Mouse (Mus musculus) leukemia stem cell, adult 10-12 weeks (primary cell): Measurements from ENCODE around the gene Batf2. TPM values are rescaled to one million over a fixed set of nuclear protein-coding genes. Genes with fewer than 3 reads are reported as not detected.

ENCODE experiments used
- polyA plus RNA-seq: library from polyadenylated mRNA; stranded (reverse); fragments of >175 nt; gene quantifications from 2 replicates; pipeline ENCODE4 v1.2.3, GENCODE M21; 2012; ENCODE audit warnings: low replicate concordance

Batf2 gene
- polyA plus RNA-seq: 0.21 and 2.0 TPM in 2 replicates

GRCm38 (mm10) chr19:6140678-6141393 is at the start of gene Batf2:
Gene Batf2, plus strand, starts transcription at chr19:6140983.

GRCm38 (mm10) chr19:6094119-6094518 is 46.7 kb upstream of the Batf2 start, which contains the start of gene AC131692.1:
Gene AC131692.1, plus strand, starts transcription at chr19:6094419.

GRCm38 (mm10) chr19:6105586-6105985 is 35.2 kb upstream of the Batf2 start, which contains the start of gene Naaladl1:
Gene Naaladl1, plus strand, starts transcription at chr19:6105782.

GRCm38 (mm10) chr19:6117986-6118676 is 22.7 kb upstream of the Batf2 start, which contains the start of gene Sac3d1:
Gene Sac3d1, minus strand, starts transcription at chr19:6118650.

GRCm38 (mm10) chr19:6127760-6128341 is 12.9 kb upstream of the Batf2 start, which contains the start of gene Snx15:
Gene Snx15, minus strand, starts transcription at chr19:6128304.

GRCm38 (mm10) chr19:6141394-6141749 is 589 bp downstream of the Batf2 start, which contains the start of gene Arl2:
Gene Arl2, minus strand, starts transcription at chr19:6141548.

GRCm38 (mm10) chr19:6184131-6184530 is 43.3 kb downstream of the Batf2 start, which contains the start of gene Majin:
Gene Majin, plus strand, starts transcription at chr19:6184388.

Other genes with a start within 250 kb of the Batf2 start
- gene Tigd3, start 246.8 kb upstream of the Batf2 start, polyA plus RNA-seq: 1.4 and 2.3 TPM in 2 replicates
- 15.3 and 54.9 TPM in 2 replicates for gene Dpf2, start 228.0 kb upstream of the Batf2 start, polyA plus RNA-seq
- gene Cdc42ep2, start 216.2 kb upstream of the Batf2 start, polyA plus RNA-seq: 1.8 and 1.9 TPM in 2 replicates
- 42.9 and 62.3 TPM in 2 replicates for gene Pola2, start 176.8 kb upstream of the Batf2 start, polyA plus RNA-seq
- gene Slc22a20, start 154.8 kb upstream of the Batf2 start, polyA plus RNA-seq: not detected in 2 replicates
- gene Capn1, start 125.1 kb upstream of the Batf2 start, polyA plus RNA-seq: 74.6 and 291 TPM in 2 replicates
- gene Syvn1, start 94.4 kb upstream of the Batf2 start, polyA plus RNA-seq: 304 and 363 TPM in 2 replicates
- gene Mrpl49, start 83.2 kb upstream of the Batf2 start, polyA plus RNA-seq: 36.6 and 41.0 TPM in 2 replicates
- 2,048 and 2,675 TPM in 2 replicates for gene Fau, start 83.1 kb upstream of the Batf2 start, polyA plus RNA-seq
- 70.2 and 84.6 TPM in 2 replicates for gene Znhit2, start 79.8 kb upstream of the Batf2 start, polyA plus RNA-seq
- 15.8 and 19.5 TPM in 2 replicates for gene Tm7sf2, start 72.6 kb upstream of the Batf2 start, polyA plus RNA-seq
- gene Vps51, start 63.8 kb upstream of the Batf2 start, polyA plus RNA-seq: 35.5 and 99.7 TPM in 2 replicates
- not detected in 2 replicates for gene Tmem262, start 61.0 kb upstream of the Batf2 start, polyA plus RNA-seq
- gene Gm28374, start 58.7 kb upstream of the Batf2 start, polyA plus RNA-seq: 0.28 and 0.30 TPM in 2 replicates
- gene Zfpl1, start 56.0 kb upstream of the Batf2 start, polyA plus RNA-seq: 50.1 and 66.4 TPM in 2 replicates
- 7.7 and 8.7 TPM in 2 replicates for gene Cdca5, start 56.0 kb upstream of the Batf2 start, polyA plus RNA-seq
- gene AC131692.1, start 46.6 kb upstream of the Batf2 start, polyA plus RNA-seq: 3.5 and 18.8 TPM in 2 replicates
- 0.20 and 0.93 TPM in 2 replicates for gene Naaladl1, start 35.2 kb upstream of the Batf2 start, polyA plus RNA-seq
- 87.4 and 104 TPM in 2 replicates for gene Sac3d1, start 22.3 kb upstream of the Batf2 start, polyA plus RNA-seq
- 197 and 367 TPM in 2 replicates for gene Snx15, start 12.7 kb upstream of the Batf2 start, polyA plus RNA-seq
- gene Arl2, start 565 bp downstream of the Batf2 start, polyA plus RNA-seq: 33.5 and 55.6 TPM in 2 replicates
- not detected in 2 replicates for gene Majin, start 43.4 kb downstream of the Batf2 start, polyA plus RNA-seq
- gene Gpha2, start 85.4 kb downstream of the Batf2 start, polyA plus RNA-seq: not detected in 2 replicates
- 283 and 355 TPM in 2 replicates for gene Ppp2r5b, start 94.9 kb downstream of the Batf2 start, polyA plus RNA-seq
- 79.9 and 150 TPM in 2 replicates for gene Atg2a, start 100.7 kb downstream of the Batf2 start, polyA plus RNA-seq
- 333 and 398 TPM in 2 replicates for gene Ehd1, start 135.7 kb downstream of the Batf2 start, polyA plus RNA-seq
- 12.1 and 13.6 TPM in 2 replicates for gene Cdc42bpg, start 165.5 kb downstream of the Batf2 start, polyA plus RNA-seq
- 279 and 329 TPM in 2 replicates for gene Men1, start 194.0 kb downstream of the Batf2 start, polyA plus RNA-seq
- 79.8 and 117 TPM in 2 replicates for gene Map4k2, start 200.2 kb downstream of the Batf2 start, polyA plus RNA-seq
- gene Sf1, start 222.7 kb downstream of the Batf2 start, polyA plus RNA-seq: 2,065 and 3,877 TPM in 2 replicates
- gene Pygm, start 243.4 kb downstream of the Batf2 start, polyA plus RNA-seq: 0.40 and 0.41 TPM in 2 replicates